8 mouse cellular contexts compared by ENCODE assay signal in genomic region chrX:150459411-150459927, GRCm38 (mm10). TPM values are rescaled to one million over a fixed set of nuclear protein-coding genes. Genes with fewer than 3 reads are reported as not detected.
A peak's percentile ranks its signal among the peaks of the same experiment; 100 is the strongest.
DNase-seq lines count a peak whose midpoint lies in the region; ATAC-seq and TF ChIP-seq lines count a peak whose summit lies in the region.

No protein-coding gene starts in this region.

- no peaks in the 10 kb centered on the region for H3K36me3 ChIP-seq in heart, postnatal 0 days (replicated peaks; ENCODE audit: control insufficient read depth, insufficient read depth, low read length)
- H3K36me3 ChIP-seq in midbrain, embryonic 11.5 days (ENCODE audit: control insufficient read depth, insufficient read depth, low read length), result no peaks in the 10 kb centered on the region

- H3K27ac ChIP-seq in heart, postnatal 0 days (ENCODE audit: low read depth), result peak overlapping the region; percentile 27; the same call in 1 of the 2 replicates
- H3K27ac ChIP-seq in midbrain, embryonic 11.5 days (ENCODE audit: low read depth, low read length), result no peak overlapping the region

- H3K9ac ChIP-seq in heart, postnatal 0 days (replicated peaks; ENCODE audit: low read depth, low read length), result 0 out of 2 replicates have a peak overlapping the region, but pooled peaks have one; percentile 6
- H3K9ac ChIP-seq in midbrain, embryonic 11.5 days (ENCODE audit: low read length), result peak overlapping the region; percentile 55

- peak overlapping the region; percentile 49 for H3K4me2 ChIP-seq in heart, postnatal 0 days (ENCODE audit: low read depth, low read length)
- peak overlapping the region; percentile 33 for H3K4me2 ChIP-seq in midbrain, embryonic 11.5 days

- peak; percentile 36 to 80 for DNase-seq in adrenal gland, adult (ENCODE audit: inconsistent age in 2 of 2, low spot score in 1 of 2)
- DNase-seq in adrenal gland, adult 8-10 months, result no peak
- peak; percentile 16 for DNase-seq in 3134 (ENCODE audit: extremely low read depth, insufficient read length, low spot score)
- peak; percentile 45 for DNase-seq in cerebellum, adult 8-10 months
- peak; percentile 7 for DNase-seq in heart, postnatal 0 days (ENCODE audit: low spot score)
- peak; percentile 34 to 50 for DNase-seq in kidney, postnatal 36 days
- no peak for DNase-seq in midbrain, embryonic 11.5 days (ENCODE audit: low spot score, missing footprints)

- TF ChIP-seq CTCF in heart, postnatal 0 days (IDR thresholded peaks at IDR 0.05; ENCODE audit: low read depth), result no peak

- no peak for TF ChIP-seq EP300 in heart, postnatal 0 days (IDR thresholded peaks at IDR 0.05; ENCODE audit: low read depth)

- peak overlapping the region; percentile 58 for H3K4me3 ChIP-seq in heart, postnatal 0 days (ENCODE audit: low read depth, low read length)
- H3K4me3 ChIP-seq in midbrain, embryonic 11.5 days (ENCODE audit: low read depth, low read length), result peak overlapping the region; percentile 36

- WGBS in heart, postnatal 0 days, result 46% methylated on average over 8 of the region's 8 CpGs
- WGBS in midbrain, embryonic 11.5 days, result 36% methylated on average over 8 of the region's 8 CpGs

- no peak for ATAC-seq in heart, postnatal 0 days (ENCODE audit: insufficient read depth, low read depth)
- peak; percentile 9 for ATAC-seq in midbrain, embryonic 11.5 days (ENCODE audit: low FRiP score)
- no peak for ATAC-seq in erythroid progenitor cell, adult 5-6 weeks (replicated peaks; ENCODE audit: low FRiP score, poor library complexity, severe bottlenecking)

- H3K9me3 ChIP-seq in heart, postnatal 0 days (replicated peaks; ENCODE audit: control insufficient read depth, low read length), result no peaks in the 10 kb centered on the region
- no peaks in the 10 kb centered on the region for H3K9me3 ChIP-seq in midbrain, embryonic 11.5 days (ENCODE audit: control insufficient read depth, low read length)

- no peaks in the 10 kb centered on the region for H3K27me3 ChIP-seq in heart, postnatal 0 days (ENCODE audit: control insufficient read depth, insufficient read depth, low read length)
- H3K27me3 ChIP-seq in midbrain, embryonic 11.5 days (ENCODE audit: control insufficient read depth, insufficient read depth, low read length), result no peaks in the 10 kb centered on the region

- H3K4me1 ChIP-seq in heart, postnatal 0 days (ENCODE audit: control insufficient read depth, insufficient read depth), result no peaks in the 10 kb centered on the region
- H3K4me1 ChIP-seq in midbrain, embryonic 11.5 days (ENCODE audit: control insufficient read depth, insufficient read depth, low read length), result no peaks in the 10 kb centered on the region

RNA-seq across cellular contexts. Expression of gene Tmem29, which starts 0.5 kb away (rescaled TPM):
- total RNA-seq in adrenal gland, adult 8-10 months (2022), result 10 to 100 TPM; 21.1 to 29.4 (median 28.0) TPM
- 0.92 and 9.0 TPM in 2 replicates for total RNA-seq in heart, postnatal 0 days (2014; rRNA removed; ENCODE audit: low replicate concordance)
- polyA plus RNA-seq in heart, postnatal 0 days (2015; fragmentation: Nextera tagmentation; extraction: Ambion mirVana), result 9.1 and 9.3 TPM in 2 replicates
- polyA plus RNA-seq in midbrain, embryonic 11.5 days (2014; fragmentation: Nextera tagmentation; extraction: Ambion mirVana), result 44.8 and 48.5 TPM in 2 replicates
- total RNA-seq in erythroid progenitor cell, adult 5-6 weeks (2015; ENCODE audit: low replicate concordance), result 7.9 and 17.6 TPM in 2 replicates
- total RNA-seq in erythroid progenitor cell, adult 5-6 weeks (2017; ENCODE audit: low replicate concordance), result 10.3 and 28.1 TPM in 2 replicates

Comparison
In these comparisons a context has a peak if more than half of its experiments do, and no peak if none do; other contexts are left out.
1. DNase-seq: peak in adrenal gland, adult (2 of 2), 3134 (single experiment), cerebellum, adult 8-10 months (single experiment), heart, postnatal 0 days (single experiment) and kidney, postnatal 36 days (2 of 2); none in adrenal gland, adult 8-10 months (single experiment) and midbrain, embryonic 11.5 days (single experiment).